Mouse (Mus musculus) embryonic facial prominence, embryonic 10.5 days (tissue): ENCODE results near the gene Itga2b. TPM values are rescaled to one million over a fixed set of nuclear protein-coding genes. Genes with fewer than 3 reads are reported as not detected.

Source experiments
- DNase-seq: peaks from one replicate; pipeline ENCODE4 v3.0.0-alpha.2; 2017; ENCODE audit warnings: low spot score
- H3K27ac ChIP-seq: fragments of 300-500 bp; sonication (generic); replicated peaks from 2 replicates; pipeline ENCODE4 v1.5.1; 2016; ENCODE audit warnings: mild to moderate bottlenecking
- H3K27me3 ChIP-seq: fragments of 300-500 bp; sonication (generic); replicated peaks from 2 replicates; pipeline ENCODE4 v1.6.1; 2016; ENCODE audit warnings: low read depth, mild to moderate bottlenecking; ENCODE audit not compliant: poor library complexity, severe bottlenecking
- H3K36me3 ChIP-seq: fragments of 300-500 bp; sonication (generic); replicated peaks from 2 replicates; pipeline ENCODE4 v1.6.1; 2016; ENCODE audit warnings: mild to moderate bottlenecking, moderate library complexity
- H3K4me1 ChIP-seq: fragments of 300-500 bp; sonication (generic); 2 replicates; pipeline ENCODE4 v1.6.1; 2016
- H3K4me3 ChIP-seq: fragments of 300-500 bp; sonication (generic); 2 replicates; pipeline ENCODE4 v1.5.1; 2016; ENCODE audit warnings: mild to moderate bottlenecking, moderate library complexity
- H3K9me3 ChIP-seq: fragments of 300-500 bp; sonication (generic); 2 replicates; pipeline ENCODE4 v1.6.1; 2016; ENCODE audit warnings: mild to moderate bottlenecking
- WGBS: fragments of 180-500 bp; shearing (Covaris S2); methylation state at CpG from one replicate; pipeline ENCODE4 v1.1.7; 2016; 5-methylcytosine and 5-hydroxymethylcytosine counted together
- polyA plus RNA-seq: library from polyadenylated mRNA; unstranded; fragments of >200 nt; fragmentation: Nextera tagmentation; extraction: Ambion mirVana; gene quantifications from 2 replicates; pipeline ENCODE4 v1.2.1, GENCODE M21; 2016

Gene Itga2b
- polyA plus RNA-seq, 1 experiment from 2014 or later: 6.5 TPM

GRCm38 (mm10) chr11:102449043-102450008 is 20.6 kb downstream of the Itga2b start:
- Histone ChIP-seq H3K9me3 (no peaks in the 10 kb centered on the region), H3K4me1 (peaks cover 53% of the 10 kb centered on the region), H3K36me3 (no peaks in the 10 kb centered on the region), H3K4me3 (no peak overlapping the region), H3K27me3 (peaks cover 78% of the 10 kb centered on the region), H3K27ac (no peak overlapping the region)
- no peak for DNase-seq
- 46% methylated on average over 17 of the region's 17 CpGs for WGBS

GRCm38 (mm10) chr11:102448327-102448726 is 21.6 kb downstream of the Itga2b start:
- no peak for DNase-seq
- no peaks in the 10 kb centered on the region for H3K9me3 ChIP-seq
- H3K36me3 ChIP-seq: peaks cover 9% of the 10 kb centered on the region
- peaks cover 58% of the 10 kb centered on the region for H3K4me1 ChIP-seq
- no peak overlapping the region for H3K27ac ChIP-seq
- H3K4me3 ChIP-seq: peak overlapping the region; percentile 89; the same call in 1 of the 2 replicates
- 13% methylated on average over 8 of the region's 8 CpGs for WGBS
- H3K27me3 ChIP-seq: peaks cover 68% of the 10 kb centered on the region

- Histone ChIP-seq H3K4me1 (peaks cover 53% of the 10 kb centered on the region), H3K4me3 (peak within 1 kb of the TSS; percentile 89), H3K9me3 (no peaks in the 10 kb centered on the region), H3K27ac (peak within 1 kb of the TSS; percentile 96), H3K36me3 (peaks cover 16% of the 10 kb centered on the region), H3K27me3 (peaks cover 59% of the 10 kb centered on the region)
- peak; percentile 94 for DNase-seq
- WGBS: under 1% methylated on average over 40 of the region's 40 CpGs
Measured at GRCm38 (mm10) chr11:102447497-102447896, 22.4 kb downstream of the Itga2b start, which contains the start of gene Fam171a2. Gene Fam171a2 (minus strand): TSS chr11:102447682.

GRCm38 (mm10) chr11:102446581-102447461 is 23.1 kb downstream of the Itga2b start:
- WGBS: under 1% methylated on average over 49 of the region's 49 CpGs
- peak; percentile 78 for DNase-seq
- Histone ChIP-seq H3K4me1 (peaks cover 53% of the 10 kb centered on the region), H3K36me3 (peaks cover 23% of the 10 kb centered on the region), H3K4me3 (peak overlapping the region; percentile 89), H3K27ac (peak overlapping the region; percentile 96), H3K27me3 (peaks cover 52% of the 10 kb centered on the region), H3K9me3 (no peaks in the 10 kb centered on the region)

GRCm38 (mm10) chr11:102445891-102446361 is 24.0 kb downstream of the Itga2b start:
- Histone ChIP-seq H3K27ac (peak overlapping the region; percentile 96), H3K27me3 (peaks cover 47% of the 10 kb centered on the region), H3K36me3 (peaks cover 32% of the 10 kb centered on the region), H3K4me1 (peaks cover 53% of the 10 kb centered on the region), H3K9me3 (no peaks in the 10 kb centered on the region), H3K4me3 (peak overlapping the region; percentile 89)
- 19% methylated on average over 7 of the region's 7 CpGs for WGBS
- no peak for DNase-seq

- peaks cover 53% of the 10 kb centered on the region for H3K4me1 ChIP-seq
- peaks cover 45% of the 10 kb centered on the region for H3K27me3 ChIP-seq
- H3K9me3 ChIP-seq: no peaks in the 10 kb centered on the region
- 11% methylated on average over 10 of the region's 10 CpGs for WGBS
- peak overlapping the region; percentile 89 for H3K4me3 ChIP-seq
- peak overlapping the region; percentile 96; the same call in 1 of the 2 replicates for H3K27ac ChIP-seq
- no peak for DNase-seq
- peaks cover 37% of the 10 kb centered on the region for H3K36me3 ChIP-seq
Measured at GRCm38 (mm10) chr11:102445264-102445890, 24.5 kb downstream of the Itga2b start.

DNA sequence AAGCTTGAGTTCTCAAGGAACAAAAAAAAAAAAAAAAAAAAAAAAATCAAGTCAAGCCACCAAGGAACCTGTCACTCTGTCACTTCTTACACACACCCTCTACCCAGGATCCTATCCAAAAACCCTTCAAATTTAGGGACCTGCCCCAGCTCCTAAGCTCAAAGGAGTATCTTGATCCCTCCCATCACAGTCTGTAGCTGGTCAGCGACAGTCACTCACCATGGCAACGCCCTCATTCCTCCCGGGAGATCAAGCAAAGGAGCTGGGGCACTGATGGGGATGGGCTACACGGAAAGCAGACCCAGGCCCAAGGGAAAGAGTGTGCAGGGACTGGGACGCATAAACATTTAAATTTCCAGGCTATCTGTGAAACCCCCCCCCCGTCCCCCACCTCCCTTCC is 25.1 kb downstream of the Itga2b start:
- Histone ChIP-seq H3K27me3 (peaks cover 45% of the 10 kb centered on the region), H3K9me3 (no peaks in the 10 kb centered on the region), H3K4me1 (peaks cover 52% of the 10 kb centered on the region), H3K36me3 (peaks cover 43% of the 10 kb centered on the region), H3K4me3 (peak overlapping the region; percentile 89), H3K27ac (no peak overlapping the region; the same call in 1 of the 2 replicates)
- 8% methylated on average over 6 of the region's 6 CpGs for WGBS
- DNase-seq: peak; percentile 46

DNA sequence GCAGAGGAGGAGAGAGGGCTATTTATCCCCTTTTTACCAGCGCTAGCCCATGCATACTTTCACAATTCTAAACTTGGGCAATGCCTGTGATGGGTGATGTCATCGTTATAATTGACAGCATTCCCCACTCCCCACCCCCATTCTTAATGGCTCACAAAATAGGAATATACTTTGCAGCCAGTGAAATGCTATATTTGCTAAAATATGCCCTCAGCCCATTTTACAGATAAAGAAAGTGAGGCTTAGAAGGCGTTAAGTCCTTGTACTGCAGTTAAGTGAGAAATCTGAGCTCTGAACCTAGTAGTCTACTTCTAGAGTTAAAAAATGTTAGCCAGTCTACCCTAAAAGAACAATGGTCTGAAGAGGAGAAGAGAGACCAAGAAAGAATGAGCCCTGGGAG is 25.6 kb downstream of the Itga2b start:
- no peak for DNase-seq
- Histone ChIP-seq H3K9me3 (no peaks in the 10 kb centered on the region), H3K27ac (no peak overlapping the region), H3K4me1 (peaks cover 53% of the 10 kb centered on the region), H3K27me3 (peaks cover 45% of the 10 kb centered on the region), H3K36me3 (peaks cover 48% of the 10 kb centered on the region), H3K4me3 (no peak overlapping the region)
- 76% methylated on average over 3 of the region's 3 CpGs for whole genome bisulfite sequencing

GRCm38 (mm10) chr11:102443740-102444139 is 26.2 kb downstream of the Itga2b start:
- no peaks in the 10 kb centered on the region for H3K9me3 ChIP-seq
- no peak overlapping the region for H3K27ac ChIP-seq
- no peak overlapping the region for H3K4me3 ChIP-seq
- 68% methylated on average over 12 of the region's 12 CpGs for WGBS
- peaks cover 58% of the 10 kb centered on the region for H3K4me1 ChIP-seq
- peaks cover 54% of the 10 kb centered on the region for H3K36me3 ChIP-seq
- peaks cover 45% of the 10 kb centered on the region for H3K27me3 ChIP-seq
- no peak for DNase-seq

- H3K27ac ChIP-seq: no peak overlapping the region
- 92% methylated on average over 6 of the region's 6 CpGs for WGBS
- no peaks in the 10 kb centered on the region for H3K9me3 ChIP-seq
- no peak for DNase-seq
- H3K4me1 ChIP-seq: peaks cover 59% of the 10 kb centered on the region
- peaks cover 70% of the 10 kb centered on the region for H3K36me3 ChIP-seq
- peaks cover 45% of the 10 kb centered on the region for H3K27me3 ChIP-seq
- H3K4me3 ChIP-seq: no peak overlapping the region
Measured at GRCm38 (mm10) chr11:102442089-102442488, 27.8 kb downstream of the Itga2b start.

DNA sequence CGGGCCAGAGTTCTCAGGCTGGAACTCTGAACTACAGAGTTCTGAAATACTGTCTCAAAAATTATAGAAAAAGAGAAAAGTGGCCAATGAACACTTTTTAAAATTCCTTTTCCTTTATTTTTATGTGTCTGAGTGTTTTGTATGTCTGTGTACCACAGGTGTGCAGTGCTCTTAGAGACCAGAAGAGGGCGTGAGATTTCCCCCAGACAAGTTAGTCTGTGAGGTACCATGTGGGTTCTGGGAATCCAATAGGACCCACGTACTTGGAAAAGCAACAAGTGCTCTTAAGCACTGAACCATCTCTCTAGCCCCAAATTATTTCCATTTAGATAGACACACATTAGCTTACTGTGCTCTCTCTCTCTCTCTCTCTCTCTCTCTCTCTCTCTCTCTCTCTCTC is 28.5 kb downstream of the Itga2b start:
- no peak overlapping the region for H3K4me3 ChIP-seq
- no peak for DNase-seq
- H3K27ac ChIP-seq: no peak overlapping the region
- peaks cover 57% of the 10 kb centered on the region for H3K4me1 ChIP-seq
- no peaks in the 10 kb centered on the region for H3K9me3 ChIP-seq
- WGBS: 82% methylated on average over 3 of the region's 3 CpGs
- peaks cover 45% of the 10 kb centered on the region for H3K27me3 ChIP-seq
- H3K36me3 ChIP-seq: peaks cover 77% of the 10 kb centered on the region

DNA sequence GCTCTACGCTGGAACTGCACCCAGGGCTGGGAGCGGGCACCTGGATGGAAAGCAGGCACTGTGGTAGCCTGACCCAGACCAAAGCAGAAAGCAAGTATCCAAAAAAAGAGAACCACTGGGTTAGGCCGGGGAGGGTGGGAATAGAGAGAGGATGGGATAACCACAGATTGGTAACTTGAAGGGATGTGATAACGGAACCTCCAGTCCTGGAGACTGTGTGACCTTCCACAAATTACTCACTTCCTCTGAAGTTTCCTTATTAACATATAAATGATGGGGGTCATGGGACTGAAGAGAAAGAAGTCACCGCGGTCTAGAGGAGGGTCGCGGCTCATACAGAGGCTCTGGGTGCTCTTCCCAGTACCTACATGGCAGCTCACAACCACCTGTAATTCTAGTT is 29.7 kb downstream of the Itga2b start:
- Histone ChIP-seq H3K4me3 (no peak overlapping the region), H3K27me3 (peaks cover 36% of the 10 kb centered on the region)

More for the DNA sequence above, 29.7 kb downstream of the Itga2b start:
- H3K4me1 ChIP-seq: peaks cover 46% of the 10 kb centered on the region
- WGBS: 89% methylated on average over 8 of the region's 8 CpGs
- H3K9me3 ChIP-seq: no peaks in the 10 kb centered on the region
- no peak for DNase-seq
- H3K36me3 ChIP-seq: peaks cover 88% of the 10 kb centered on the region
- H3K27ac ChIP-seq: no peak overlapping the region
